Mouse (Mus musculus): ENCODE measurements around the gene Dpagt1. TPM values are rescaled to one million over a fixed set of nuclear protein-coding genes. Genes with fewer than 3 reads are reported as not detected.
"Not testable (repeated sequence)": the region's sequence is repeated elsewhere in the genome, so short reads cannot be mapped to it uniquely, and the experiment has no call there.

Gene Dpagt1
- polyA plus RNA-seq, 1 experiment = 23.6 TPM

GRCm38 (mm10) chr9:44292490-44292889 is 33.3 kb upstream of the Dpagt1 start:
- peaks cover 5% of the 10 kb centered on the region for H3K4me1 ChIP-seq (ENCODE audit: control insufficient read depth, insufficient read depth, low read length)
- TF ChIP-seq CTCF (IDR thresholded peaks at IDR 0.05; ENCODE audit: borderline replicate concordance, insufficient read depth, low read depth, low read length) (peak; percentile 58; the same call in 1 of the 2 replicates), POLR2A (IDR thresholded peaks at IDR 0.05; ENCODE audit: borderline replicate concordance, insufficient read depth, low read length) (no peak)
- DNase-seq = peak; percentile 48 to 49
- 67% methylated on average over 3 of the region's 3 CpGs for WGBS
- no peak overlapping the region for H3K27ac ChIP-seq (ENCODE audit: insufficient read depth, low read length)
- H3K4me3 ChIP-seq (replicated peaks; ENCODE audit: insufficient read depth, low read depth, low read length) = no peak overlapping the region
- no peaks in the 10 kb centered on the region for H3K27me3 ChIP-seq (ENCODE audit: control insufficient read depth, insufficient read depth, low read length)

- H3K4me1 ChIP-seq (ENCODE audit: control insufficient read depth, insufficient read depth, low read length); H3K4me3 ChIP-seq (replicated peaks; ENCODE audit: insufficient read depth, low read depth, low read length); H3K27me3 ChIP-seq (ENCODE audit: control insufficient read depth, insufficient read depth, low read length); H3K27ac ChIP-seq (ENCODE audit: insufficient read depth, low read length); DNase-seq: not testable (repeated sequence)
- 88% methylated on average over 3 of the region's 3 CpGs for WGBS
Measured at GRCm38 (mm10) chr9:44300001-44300400, 25.8 kb upstream of the Dpagt1 start.

DNA sequence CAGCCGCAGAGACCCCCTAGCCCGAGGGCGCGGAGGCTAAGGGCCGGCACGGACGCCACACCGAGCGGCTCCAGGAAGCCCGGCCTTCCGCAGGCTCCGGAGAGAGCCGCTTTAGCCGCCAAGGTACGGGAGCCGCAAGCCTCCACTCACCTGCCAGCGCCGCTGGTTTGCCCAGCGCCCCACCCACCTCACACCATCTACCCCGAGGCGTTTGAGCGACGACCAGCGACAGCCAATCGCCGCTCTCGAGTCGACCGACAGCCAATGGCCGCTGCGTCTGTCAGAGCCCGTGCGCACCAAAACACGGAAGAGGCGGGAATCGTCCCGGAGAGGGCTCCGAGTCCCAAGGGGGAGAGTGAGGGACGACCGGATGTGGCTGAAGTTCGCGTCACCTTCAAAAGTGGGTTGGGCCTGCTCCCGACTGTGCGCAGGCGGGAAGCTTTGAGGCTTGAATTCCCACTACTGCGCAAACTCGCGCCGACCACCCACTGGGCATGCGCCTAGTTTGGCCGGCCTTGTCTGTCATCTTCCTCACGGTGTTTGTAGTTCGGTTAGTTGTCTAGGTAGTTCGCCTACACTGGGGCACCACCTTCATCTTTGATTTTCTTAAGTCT is 20.2 kb upstream of the Dpagt1 start, which contains the start of gene Hinfp:
Gene Hinfp, minus strand, starts transcription at position 206 of the 614 bp plus-strand sequence.
- no peaks in the 10 kb centered on the region; the same call in 1 of the 2 replicates for H3K4me1 ChIP-seq (ENCODE audit: control insufficient read depth, insufficient read depth, low read length)
- TF ChIP-seq POLR2A (IDR thresholded peaks at IDR 0.05; ENCODE audit: borderline replicate concordance, insufficient read depth, low read length) (peak; percentile 80), CTCF (IDR thresholded peaks at IDR 0.05; ENCODE audit: borderline replicate concordance, insufficient read depth, low read depth, low read length) (no peak)
- H3K27me3 ChIP-seq (ENCODE audit: control insufficient read depth, insufficient read depth, low read length) = no peaks in the 10 kb centered on the region
- peak within 1 kb of the TSS; percentile 21; the same call in 1 of the 2 replicates for H3K27ac ChIP-seq (ENCODE audit: insufficient read depth, low read length)
- under 1% methylated on average over 54 of the region's 54 CpGs for WGBS
- peak within 1 kb of the TSS; percentile 91 for H3K4me3 ChIP-seq (replicated peaks; ENCODE audit: insufficient read depth, low read depth, low read length)
- DNase-seq = peak; percentile 98 to 100

GRCm38 (mm10) chr9:44306532-44306931 is 19.3 kb upstream of the Dpagt1 start:
- TF ChIP-seq POLR2A (IDR thresholded peaks at IDR 0.05; ENCODE audit: borderline replicate concordance, insufficient read depth, low read length) = no peak
- TF ChIP-seq CTCF (IDR thresholded peaks at IDR 0.05; ENCODE audit: borderline replicate concordance, insufficient read depth, low read depth, low read length) = no peak
- H3K4me1 ChIP-seq (ENCODE audit: control insufficient read depth, insufficient read depth, low read length) = no peaks in the 10 kb centered on the region; the same call in 1 of the 2 replicates
- H3K27me3 ChIP-seq (ENCODE audit: control insufficient read depth, insufficient read depth, low read length) = no peaks in the 10 kb centered on the region
- no peak overlapping the region for H3K27ac ChIP-seq (ENCODE audit: insufficient read depth, low read length)
- WGBS = 84% methylated on average over 6 of the region's 6 CpGs
- DNase-seq = no peak
- no peak overlapping the region for H3K4me3 ChIP-seq (replicated peaks; ENCODE audit: insufficient read depth, low read depth, low read length)

DNA sequence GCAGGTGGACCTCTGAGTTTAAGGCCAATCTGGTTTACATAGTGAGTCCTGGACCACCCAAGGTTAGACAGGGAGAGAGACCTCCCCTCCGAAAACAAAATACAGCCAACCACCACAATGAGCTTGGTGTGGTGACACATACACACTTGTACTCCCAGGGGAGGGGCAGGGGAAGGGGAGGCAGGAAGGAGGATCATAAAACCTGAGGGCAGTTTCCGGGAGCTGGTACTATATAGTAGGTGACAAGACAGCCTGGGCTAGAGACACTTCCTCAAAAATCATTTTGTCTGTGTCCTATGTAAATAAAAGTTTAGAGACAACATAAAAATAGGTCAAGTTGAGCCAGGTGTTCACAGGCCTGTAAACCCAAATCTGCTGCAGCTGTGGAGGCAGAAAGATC is 18.6 kb upstream of the Dpagt1 start:
- 88% methylated on average over 2 of the region's 2 CpGs for WGBS
- no peak for DNase-seq
- Histone ChIP-seq H3K4me1 (ENCODE audit: control insufficient read depth, insufficient read depth, low read length) (no peaks in the 10 kb centered on the region; the same call in 1 of the 2 replicates), H3K4me3 (replicated peaks; ENCODE audit: insufficient read depth, low read depth, low read length) (no peak overlapping the region), H3K27ac (ENCODE audit: insufficient read depth, low read length) (no peak overlapping the region), H3K27me3 (ENCODE audit: control insufficient read depth, insufficient read depth, low read length) (no peaks in the 10 kb centered on the region)
- no peak for TF ChIP-seq POLR2A (IDR thresholded peaks at IDR 0.05; ENCODE audit: borderline replicate concordance, insufficient read depth, low read length)
- TF ChIP-seq CTCF (IDR thresholded peaks at IDR 0.05; ENCODE audit: borderline replicate concordance, insufficient read depth, low read depth, low read length) = no peak

DNA sequence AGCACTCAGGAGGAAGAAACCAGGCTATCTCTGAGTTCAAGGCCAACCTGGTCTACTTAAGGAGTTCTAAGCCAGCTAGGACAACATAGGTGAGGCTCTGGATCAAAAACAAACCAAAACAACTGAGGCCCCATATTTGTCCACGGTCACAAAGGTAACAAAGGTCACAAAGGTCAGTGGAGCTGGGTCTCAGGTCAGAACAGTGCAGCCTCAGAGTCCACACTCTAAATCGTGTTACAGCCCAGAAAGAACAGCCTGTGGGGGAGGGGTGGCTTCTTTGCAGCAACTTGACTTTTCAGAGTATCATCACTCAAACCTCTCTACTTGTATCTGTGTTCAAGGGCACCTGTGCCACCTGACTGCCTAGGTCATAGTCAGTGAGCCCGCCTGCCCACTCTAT is 16.1 kb upstream of the Dpagt1 start:
- Histone ChIP-seq H3K27me3 (ENCODE audit: control insufficient read depth, insufficient read depth, low read length) (no peaks in the 10 kb centered on the region), H3K4me1 (ENCODE audit: control insufficient read depth, insufficient read depth, low read length) (peaks cover 11% of the 10 kb centered on the region), H3K27ac (ENCODE audit: insufficient read depth, low read length) (no peak overlapping the region), H3K4me3 (replicated peaks; ENCODE audit: insufficient read depth, low read depth, low read length) (no peak overlapping the region)
- TF ChIP-seq POLR2A (IDR thresholded peaks at IDR 0.05; ENCODE audit: borderline replicate concordance, insufficient read depth, low read length) (no peak), CTCF (IDR thresholded peaks at IDR 0.05; ENCODE audit: borderline replicate concordance, insufficient read depth, low read depth, low read length) (no peak)
- WGBS = 59% methylated on average over 3 of the region's 3 CpGs
- DNase-seq = no peak

DNA sequence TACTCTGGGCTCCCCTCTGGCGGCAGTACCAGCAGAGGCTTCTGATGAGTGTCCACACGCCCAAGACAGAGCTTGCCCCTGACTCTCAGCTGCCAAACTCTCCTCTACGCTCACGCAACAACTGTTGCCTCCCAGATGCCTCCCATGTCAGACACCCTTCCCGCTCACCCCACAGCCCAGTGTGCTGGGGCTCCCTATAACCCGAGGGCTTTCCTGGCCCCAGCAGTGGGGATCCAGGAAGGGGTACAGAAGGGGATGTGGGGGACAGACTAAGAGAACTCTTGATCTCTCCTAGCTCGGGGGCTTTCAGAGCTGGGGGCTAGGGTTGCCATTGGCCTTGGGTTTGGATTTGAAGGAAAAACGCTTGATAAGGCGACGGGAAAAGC is 15.1 kb upstream of the Dpagt1 start:
- WGBS = 51% methylated on average over 10 of the region's 10 CpGs
- no peak overlapping the region for H3K4me3 ChIP-seq (replicated peaks; ENCODE audit: insufficient read depth, low read depth, low read length)
- no peaks in the 10 kb centered on the region for H3K27me3 ChIP-seq (ENCODE audit: control insufficient read depth, insufficient read depth, low read length)
- H3K27ac ChIP-seq (ENCODE audit: insufficient read depth, low read length) = no peak overlapping the region
- peaks cover 12% of the 10 kb centered on the region for H3K4me1 ChIP-seq (ENCODE audit: control insufficient read depth, insufficient read depth, low read length)
- TF ChIP-seq CTCF (IDR thresholded peaks at IDR 0.05; ENCODE audit: borderline replicate concordance, insufficient read depth, low read depth, low read length) (no peak), POLR2A (IDR thresholded peaks at IDR 0.05; ENCODE audit: borderline replicate concordance, insufficient read depth, low read length) (no peak)
- no peak for DNase-seq
